Mouse (Mus musculus) heart, adult 2 months (tissue): ENCODE data around the gene Serping1. TPM values are rescaled to one million over a fixed set of nuclear protein-coding genes. Genes with fewer than 3 reads are reported as not detected.
A peak's percentile ranks its signal among the peaks of the same experiment; 100 is the strongest.

ENCODE experiments used
- DNase-seq, 2 experiments: peaks; one replicate each; pipeline ENCODE4 v3.0.0; 2021
- H3K27ac ChIP-seq: fragments of 200-600 bp; 2 replicates; pipeline ENCODE4 v1.8.1; 2022
- H3K27me3 ChIP-seq: fragments of 200-500 bp; 2 replicates; pipeline ENCODE4 v1.6.1; 2012; ENCODE audit warnings: mild to moderate bottlenecking, low read length, inconsistent platforms, mixed read lengths; ENCODE audit not compliant: control insufficient read depth, insufficient read depth
- H3K36me3 ChIP-seq: fragments of 200-500 bp; 2 replicates; pipeline ENCODE4 v1.6.1; 2012; ENCODE audit warnings: low read length, inconsistent platforms; ENCODE audit not compliant: control insufficient read depth, insufficient read depth
- H3K4me1 ChIP-seq: fragments of 200-500 bp; 2 replicates; pipeline ENCODE4 v1.6.1; 2011; ENCODE audit warnings: low read length; ENCODE audit not compliant: control insufficient read depth, insufficient read depth
- H3K4me3 ChIP-seq: fragments of 200-600 bp; 2 replicates; pipeline ENCODE4 v1.8.1; 2022
- H3K79me2 ChIP-seq: fragments of 200-500 bp; replicated peaks from 2 replicates; pipeline ENCODE4 v1.6.1; 2012; ENCODE audit warnings: mild to moderate bottlenecking, inconsistent platforms, low read length, moderate library complexity, mixed read lengths; ENCODE audit not compliant: control insufficient read depth, insufficient read depth
- H3K9ac ChIP-seq: fragments of 200-500 bp; 2 replicates; pipeline ENCODE4 v1.6.1; 2012; ENCODE audit warnings: low read depth, mild to moderate bottlenecking, control low read depth, inconsistent platforms, low read length, mixed read lengths
- CTCF ChIP-seq: fragments of 200-600 bp; IDR thresholded peaks from 2 replicates; pipeline ENCODE4 v1.8.1; 2022; ENCODE audit warnings: antibody characterized with exemption, mild to moderate bottlenecking, moderate library complexity
- EP300 ChIP-seq: fragments of 200-500 bp; IDR thresholded peaks from 2 replicates; pipeline ENCODE4 v1.6.1; 2011; ENCODE audit warnings: low read depth, low read length, control low read depth; ENCODE audit not compliant: insufficient read depth
- POLR2A ChIP-seq: fragments of 200-500 bp; IDR thresholded peaks from 2 replicates; pipeline ENCODE4 v1.6.1; 2011; ENCODE audit warnings: mild to moderate bottlenecking, low read depth, low read length, control low read depth; ENCODE audit not compliant: insufficient read depth
- WGBS: fragments of 180-500 bp; shearing (Covaris S2); methylation state at CpG from one replicate; pipeline ENCODE4 v1.1.7; 2018; 5-methylcytosine and 5-hydroxymethylcytosine counted together
- intact Hi-C: fragments of 180-260 bp; cut with DNase I; formaldehyde crosslinking; loops from one replicate; pipeline ENCODE4 v1.15.1; 2025
- polyA plus RNA-seq: library from polyadenylated mRNA; depleted of rRNA; stranded (reverse); fragments of >200 nt; gene quantifications from 2 replicates; pipeline ENCODE4 v1.2.3, GENCODE M21; 2012
- total RNA-seq, 2 experiments: library from RNA; stranded (reverse); gene quantifications; 2 replicates each; pipeline ENCODE4 v1.2.3; 2021

Serping1 gene
- total and polyA plus RNA-seq, 3 experiments, result 79.7 to 268 (median 81.5) TPM

GRCm38 (mm10) chr2:84727172-84727858 lies 47.9 kb downstream of the Serping1 start, which contains the start of gene Clp1:
TSS of gene Clp1 (minus strand) at chr2:84727350.
- Histone ChIP-seq H3K27me3 (no peaks in the 10 kb centered on the region), H3K36me3 (peaks cover 12% of the 10 kb centered on the region), H3K79me2 (no peaks in the 10 kb centered on the region; the same call in 1 of the 2 replicates), H3K27ac (peak within 1 kb of the TSS; percentile 88), H3K4me1 (peaks cover 6% of the 10 kb centered on the region), H3K4me3 (peak within 1 kb of the TSS; percentile 72), H3K9ac (peak within 1 kb of the TSS; percentile 71)
- TF ChIP-seq CTCF (no peak; the same call in 1 of the 2 replicates), EP300 (0 out of 2 replicates have a peak, but pooled peaks have one; percentile 36), POLR2A (peak; percentile 93)
- WGBS, result under 1% methylated on average over 39 of the region's 39 CpGs
- intact Hi-C loops, result loop anchor here (1.0 to 5.0 kb wide), 2 partner anchors 11 to 310 kb away; partner anchors contain the start of genes P2rx3 and Ssrp1
- DNase-seq, result peak; percentile 95 to 98

DNA sequence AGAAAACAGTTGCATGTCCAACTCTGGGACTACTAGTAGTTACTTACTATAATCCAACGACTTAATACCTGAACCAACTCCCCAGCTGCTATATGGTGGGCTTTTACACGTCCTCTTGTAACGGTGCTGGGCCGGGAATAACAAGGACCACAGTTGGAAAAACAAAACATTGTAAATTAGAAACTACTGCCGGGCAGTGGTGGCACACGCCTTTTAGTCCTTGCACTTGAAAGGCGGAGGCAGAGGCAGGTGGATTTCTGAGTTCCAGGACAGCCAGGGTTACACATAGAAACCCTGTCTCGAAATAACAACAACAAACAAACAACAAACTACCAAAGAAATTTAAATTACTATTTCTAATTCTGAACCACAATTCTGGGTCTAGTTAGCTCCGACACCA lies 48.5 kb downstream of the Serping1 start:
- H3K79me2 ChIP-seq, result no peaks in the 10 kb centered on the region; the same call in 1 of the 2 replicates
- H3K36me3 ChIP-seq, result peaks cover 12% of the 10 kb centered on the region
- H3K4me1 ChIP-seq, result peaks cover 6% of the 10 kb centered on the region
- 2% methylated on average over 9 of the region's 9 CpGs for WGBS
- intact Hi-C loops, result loop anchor here (1.0 to 5.0 kb wide), 2 partner anchors 10 to 311 kb away; partner anchors contain the start of genes P2rx3 and Ssrp1
- peak overlapping the region; percentile 31; the same call in 1 of the 2 replicates for H3K9ac ChIP-seq
- peak overlapping the region; percentile 72 for H3K27ac ChIP-seq
- TF ChIP-seq EP300 (no peak), CTCF (no peak), POLR2A (no peak)
- no peak for DNase-seq
- H3K27me3 ChIP-seq, result no peaks in the 10 kb centered on the region
- H3K4me3 ChIP-seq, result peak overlapping the region; percentile 72

DNA sequence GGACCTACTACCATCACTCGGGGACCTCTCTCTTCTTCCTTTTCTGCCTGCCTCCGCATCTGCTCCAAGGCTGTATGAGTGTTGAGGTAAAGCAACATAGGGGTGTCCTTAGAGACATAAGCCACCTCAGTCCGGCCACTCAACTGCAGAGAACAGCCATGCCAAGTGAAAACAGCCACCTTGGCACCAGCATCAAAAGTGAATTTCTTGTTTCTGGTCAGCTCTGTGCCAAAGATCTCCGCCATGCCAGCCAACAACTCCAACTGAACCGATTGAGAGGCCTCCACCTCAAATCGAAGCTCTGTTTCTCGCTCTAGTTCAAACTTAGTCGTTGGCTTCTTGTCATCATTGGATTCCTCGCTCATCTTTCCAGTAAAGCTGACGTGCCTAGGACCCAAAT lies 49.5 kb downstream of the Serping1 start:
- no peak for TF ChIP-seq POLR2A
- no peak for TF ChIP-seq EP300
- no peak for TF ChIP-seq CTCF
- H3K4me3 ChIP-seq, result no peak overlapping the region

DNA sequence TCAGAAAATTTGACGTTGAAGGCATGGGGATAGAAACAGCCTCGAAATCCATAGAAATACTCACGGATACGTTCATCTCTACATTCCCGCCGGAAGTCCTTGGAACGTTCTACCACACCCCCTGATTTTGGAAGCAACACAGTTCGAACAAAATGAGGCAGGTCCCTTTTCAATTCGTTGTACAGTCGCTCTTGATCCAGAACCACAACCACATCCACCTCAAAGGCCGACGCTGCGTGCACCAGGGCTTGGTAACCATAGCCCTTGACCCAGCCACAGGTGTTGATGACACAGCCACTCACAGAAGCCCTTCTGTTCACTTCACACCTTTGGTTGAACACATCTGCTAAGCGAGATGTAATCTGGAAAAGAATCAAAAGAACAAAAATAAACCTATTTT lies 51.4 kb downstream of the Serping1 start:
- Histone ChIP-seq H3K9ac (no peak overlapping the region), H3K4me1 (peaks cover 6% of the 10 kb centered on the region), H3K79me2 (no peaks in the 10 kb centered on the region; the same call in 1 of the 2 replicates), H3K4me3 (no peak overlapping the region), H3K27ac (no peak overlapping the region), H3K27me3 (no peaks in the 10 kb centered on the region), H3K36me3 (peaks cover 12% of the 10 kb centered on the region)
- 92% methylated on average over 14 of the region's 14 CpGs for WGBS
- no peak for DNase-seq
- intact Hi-C loops, result no loop called here
- no peak for TF ChIP-seq POLR2A
- no peak for TF ChIP-seq EP300
- TF ChIP-seq CTCF, result no peak

More for the DNA sequence above, 49.5 kb downstream of the Serping1 start:
- Histone ChIP-seq H3K79me2 (no peaks in the 10 kb centered on the region; the same call in 1 of the 2 replicates), H3K27ac (no peak overlapping the region), H3K36me3 (peaks cover 12% of the 10 kb centered on the region), H3K27me3 (no peaks in the 10 kb centered on the region), H3K4me1 (peaks cover 6% of the 10 kb centered on the region), H3K9ac (no peak overlapping the region)
- intact Hi-C loops, result loop anchor here (5.0 kb wide), 1 partner anchor 312 kb away; the partner anchor contains the start of genes P2rx3 and Ssrp1
- WGBS, result 85% methylated on average over 10 of the region's 10 CpGs
- DNase-seq, result no peak

DNA sequence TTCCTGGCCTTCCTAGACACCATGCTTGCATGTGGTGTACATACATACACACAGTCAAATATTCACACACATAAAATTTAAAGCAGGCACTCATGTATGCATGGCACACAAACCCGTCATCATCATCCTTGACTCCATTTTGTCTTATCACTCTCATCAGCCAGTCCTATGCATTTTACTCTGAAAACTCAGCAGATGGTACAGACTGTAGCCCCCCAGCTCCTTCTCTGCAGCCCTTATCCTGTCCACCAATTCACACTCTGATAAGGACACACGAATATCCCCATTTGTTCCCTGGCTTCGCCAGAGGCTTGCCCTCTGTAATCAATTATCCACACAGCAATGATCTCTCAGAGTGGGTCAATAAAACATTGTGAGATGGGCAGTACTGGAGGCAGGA lies 54.1 kb downstream of the Serping1 start:
- H3K27ac ChIP-seq, result no peak overlapping the region

DNA sequence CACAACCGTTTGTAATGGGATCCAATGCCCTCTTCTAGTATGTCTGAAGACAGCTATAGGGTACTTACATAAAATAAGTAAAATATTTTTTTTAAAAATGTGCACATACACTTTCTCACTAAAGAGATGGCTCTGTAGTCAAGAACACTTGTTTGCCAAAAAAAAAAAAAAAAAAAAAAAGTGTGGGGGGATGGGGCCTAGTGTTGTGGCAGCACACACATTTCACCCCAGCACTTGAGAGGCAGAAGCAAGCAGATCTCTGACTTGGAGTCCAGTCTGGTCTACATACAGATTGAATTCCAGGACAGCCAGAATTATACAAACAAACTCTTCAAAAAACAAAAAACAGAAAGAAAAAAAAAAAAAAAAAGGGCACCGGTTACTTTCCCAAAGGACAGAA lies 54.5 kb downstream of the Serping1 start:
- Histone ChIP-seq H3K9ac (no peak overlapping the region), H3K4me1 (peaks cover 6% of the 10 kb centered on the region), H3K4me3 (no peak overlapping the region), H3K79me2 (no peaks in the 10 kb centered on the region; the same call in 1 of the 2 replicates), H3K36me3 (peaks cover 12% of the 10 kb centered on the region), H3K27ac (no peak overlapping the region), H3K27me3 (no peaks in the 10 kb centered on the region)
- 95% methylated on average over 2 of the region's 2 CpGs for WGBS
- intact Hi-C loops, result no loop called here
- no peak for DNase-seq
- TF ChIP-seq POLR2A (no peak), EP300 (no peak), CTCF (no peak)

More for the DNA sequence above, 54.1 kb downstream of the Serping1 start:
- Histone ChIP-seq H3K9ac (no peak overlapping the region), H3K4me1 (peaks cover 7% of the 10 kb centered on the region), H3K4me3 (no peak overlapping the region), H3K79me2 (no peaks in the 10 kb centered on the region; the same call in 1 of the 2 replicates), H3K36me3 (peaks cover 14% of the 10 kb centered on the region), H3K27me3 (no peaks in the 10 kb centered on the region)
- no peak for DNase-seq
- intact Hi-C loops, result no loop called here
- no peak for TF ChIP-seq CTCF
- TF ChIP-seq EP300, result no peak
- no peak for TF ChIP-seq POLR2A
- 72% methylated on average over 3 of the region's 3 CpGs for WGBS
